Mouse (Mus musculus): ENCODE measurements around the gene Gm42417. TPM values are rescaled to one million over a fixed set of nuclear protein-coding genes. Genes with fewer than 3 reads are reported as not detected.

The Gm42417 gene
- polyA plus RNA-seq, 1 experiment from 2014 or later, result 0.69 TPM

DNA sequence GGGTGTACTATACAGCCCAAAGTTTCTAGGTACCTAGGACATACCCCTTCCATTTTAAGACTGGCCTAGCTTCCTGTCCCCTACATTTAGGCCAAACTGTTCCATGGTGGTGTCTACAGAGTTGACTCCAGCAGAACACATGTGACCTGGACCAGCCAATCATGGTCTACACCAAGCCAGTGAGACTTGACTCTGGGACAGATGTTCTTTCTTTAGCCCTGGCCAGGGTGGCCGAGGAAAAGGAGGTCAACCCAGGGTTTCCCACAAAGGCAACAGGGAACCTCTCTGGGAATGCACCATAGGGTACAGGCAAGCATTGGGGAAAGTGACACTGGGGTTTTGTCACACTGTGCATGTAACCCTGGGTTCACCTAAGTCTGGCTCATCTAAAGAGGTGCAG is 33.5 kb upstream of the Gm42417 start:
- no peak overlapping the region for H3K4me3 ChIP-seq
- 78% methylated on average over 1 of the region's 1 CpGs for WGBS
- no peaks in the 10 kb centered on the region for H3K36me3 ChIP-seq
- 0 out of 2 replicates have a peak overlapping the region, but pooled peaks have one; percentile 6 for H3K27ac ChIP-seq (replicated peaks)
- no peak for DNase-seq (ENCODE audit: low spot score)
- peaks cover 68% of the 10 kb centered on the region for H3K4me1 ChIP-seq
- no peaks in the 10 kb centered on the region for H3K27me3 ChIP-seq (ENCODE audit: low read depth, poor library complexity, severe bottlenecking)
- no peaks in the 10 kb centered on the region for H3K9me3 ChIP-seq (replicated peaks)

DNA sequence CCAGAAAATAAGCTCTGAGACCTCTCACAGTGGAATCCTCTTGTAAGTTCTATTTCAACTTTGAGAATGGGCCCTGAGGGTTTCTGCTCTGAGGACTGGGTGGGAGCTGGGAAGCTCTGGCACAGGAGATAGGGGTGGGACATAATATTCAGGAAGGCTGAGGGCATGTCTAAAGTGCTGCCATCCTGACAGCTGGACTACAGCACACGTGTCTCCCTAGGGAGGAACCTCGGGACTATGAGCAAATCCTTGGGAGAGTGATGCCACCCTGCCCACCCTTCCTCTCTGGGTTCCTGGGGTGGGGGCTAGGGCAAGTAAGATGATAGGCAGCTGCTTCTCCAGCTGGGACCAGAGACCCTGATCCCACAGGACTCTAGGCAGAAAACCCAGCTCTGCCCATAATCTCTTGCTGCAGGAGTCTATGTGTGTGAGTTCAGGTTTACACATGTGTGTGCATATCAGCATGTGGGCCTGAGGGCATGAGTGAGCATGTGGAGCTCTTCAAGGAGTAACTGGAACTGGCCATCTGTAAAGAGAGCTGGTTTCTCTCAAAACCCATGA is 33.0 kb upstream of the Gm42417 start:
- Histone ChIP-seq H3K4me3 (no peak overlapping the region), H3K36me3 (no peaks in the 10 kb centered on the region), H3K27ac (replicated peaks) (no peak overlapping the region), H3K27me3 (ENCODE audit: low read depth, poor library complexity, severe bottlenecking) (no peaks in the 10 kb centered on the region), H3K9me3 (replicated peaks) (no peaks in the 10 kb centered on the region), H3K4me1 (peaks cover 71% of the 10 kb centered on the region)
- no peak for DNase-seq (ENCODE audit: low spot score)
- WGBS, result 89% methylated on average over 2 of the region's 2 CpGs

DNA sequence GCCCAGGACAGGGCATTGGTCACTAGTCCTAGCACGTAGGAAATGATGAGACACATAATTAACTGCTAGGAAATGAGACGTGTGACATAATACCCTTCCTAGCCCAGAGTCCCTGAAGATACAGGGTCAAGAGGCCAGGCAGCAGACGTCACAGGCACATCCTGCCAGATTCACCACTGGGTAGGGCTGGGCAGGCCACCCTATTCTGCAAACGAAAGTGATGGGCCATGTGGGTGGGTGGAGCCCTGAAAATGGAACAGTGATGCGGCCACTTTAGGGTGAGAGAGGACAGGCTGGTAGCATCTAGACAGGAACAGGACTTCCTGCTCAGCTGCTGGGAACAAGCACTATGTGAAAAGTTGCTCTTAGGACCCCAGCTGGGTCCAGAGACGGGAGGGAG is 32.4 kb upstream of the Gm42417 start:
- peaks cover 71% of the 10 kb centered on the region for H3K4me1 ChIP-seq
- no peak for DNase-seq (ENCODE audit: low spot score)
- H3K27ac ChIP-seq (replicated peaks), result no peak overlapping the region
- no peaks in the 10 kb centered on the region for H3K36me3 ChIP-seq
- 61% methylated on average over 6 of the region's 6 CpGs for WGBS
- no peaks in the 10 kb centered on the region for H3K9me3 ChIP-seq (replicated peaks)
- no peaks in the 10 kb centered on the region for H3K27me3 ChIP-seq (ENCODE audit: low read depth, poor library complexity, severe bottlenecking)
- no peak overlapping the region for H3K4me3 ChIP-seq

DNA sequence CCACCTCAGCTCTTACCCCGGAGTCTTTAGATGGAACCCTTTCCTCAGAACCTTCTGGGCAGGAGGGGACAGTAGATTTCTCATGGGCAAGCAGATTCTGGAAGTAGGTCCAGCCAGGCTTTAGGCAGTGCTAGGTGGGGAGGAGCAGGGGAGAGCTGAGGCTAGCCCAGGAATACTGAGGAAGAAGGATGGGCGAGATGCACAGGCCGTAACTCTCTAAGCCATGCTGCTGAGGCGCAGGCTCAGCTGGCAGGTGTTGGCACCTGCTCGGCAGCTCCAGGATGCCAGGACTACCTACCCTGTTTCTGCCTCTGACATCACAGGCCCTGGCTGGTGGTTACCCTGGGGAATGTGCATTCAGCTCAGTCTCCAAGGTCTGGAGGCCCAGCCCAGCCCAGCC is 31.1 kb upstream of the Gm42417 start:
- Histone ChIP-seq H3K27me3 (ENCODE audit: low read depth, poor library complexity, severe bottlenecking) (no peaks in the 10 kb centered on the region), H3K27ac (replicated peaks) (no peak overlapping the region), H3K36me3 (no peaks in the 10 kb centered on the region), H3K4me1 (peaks cover 66% of the 10 kb centered on the region), H3K9me3 (replicated peaks) (no peaks in the 10 kb centered on the region), H3K4me3 (no peak overlapping the region)
- no peak for DNase-seq (ENCODE audit: low spot score)
- WGBS, result 90% methylated on average over 5 of the region's 5 CpGs

DNA sequence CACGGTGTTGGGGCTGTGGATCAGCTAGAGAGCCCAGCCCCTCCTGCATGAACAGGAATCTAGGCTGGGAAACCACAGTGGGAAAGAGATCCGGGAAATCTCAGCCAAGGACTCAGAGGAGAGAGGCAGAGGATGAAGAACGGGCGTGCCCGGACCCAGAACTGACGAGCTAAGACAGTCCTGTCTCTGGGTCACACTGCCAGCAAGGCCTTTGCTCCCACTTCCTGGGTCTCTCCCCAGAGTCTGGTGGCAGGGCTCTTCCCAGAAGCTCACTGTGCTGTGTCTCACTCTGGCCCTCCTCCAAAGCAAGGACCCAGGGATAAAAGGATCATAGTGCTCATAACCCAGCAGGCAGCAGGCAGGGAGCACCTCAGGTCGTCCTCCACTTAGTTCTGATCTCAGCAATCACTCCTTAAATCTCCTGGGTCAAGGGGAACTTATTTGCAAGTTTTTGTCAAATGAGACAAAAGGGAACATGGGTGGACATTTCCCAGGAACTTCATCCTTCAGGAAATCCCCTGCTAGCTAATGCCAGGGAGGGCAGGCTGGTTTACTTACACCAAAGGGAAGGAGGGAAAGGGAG is 30.6 kb upstream of the Gm42417 start:
- Histone ChIP-seq H3K27me3 (ENCODE audit: low read depth, poor library complexity, severe bottlenecking) (no peaks in the 10 kb centered on the region), H3K27ac (replicated peaks) (0 out of 2 replicates have a peak overlapping the region, but pooled peaks have one; percentile 55), H3K9me3 (replicated peaks) (no peaks in the 10 kb centered on the region), H3K4me1 (peaks cover 63% of the 10 kb centered on the region), H3K4me3 (no peak overlapping the region), H3K36me3 (no peaks in the 10 kb centered on the region)
- 55% methylated on average over 7 of the region's 7 CpGs for WGBS
- no peak for DNase-seq (ENCODE audit: low spot score)

DNA sequence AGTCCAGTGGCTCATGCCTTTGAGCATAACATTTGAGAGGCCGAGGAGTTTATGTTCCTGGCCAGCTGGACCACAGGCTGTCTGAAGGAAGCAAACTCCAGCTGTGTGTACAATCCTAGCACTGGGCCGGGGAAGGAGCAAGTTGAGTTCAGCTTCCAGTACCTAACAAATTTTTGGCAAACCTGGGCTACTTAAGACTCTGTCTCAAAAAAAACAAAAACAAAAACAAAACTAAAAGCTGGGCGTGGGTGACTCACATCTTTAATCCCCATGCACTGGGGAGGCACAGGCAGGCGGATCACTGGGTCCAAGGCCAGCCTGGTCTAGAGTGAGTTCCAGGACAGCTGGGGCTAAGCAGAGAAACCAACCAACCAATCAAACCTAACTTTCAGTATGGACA is 29.5 kb upstream of the Gm42417 start:
- Histone ChIP-seq H3K4me3 (no peak overlapping the region), H3K27ac (replicated peaks) (peak overlapping the region; percentile 42; the same call in 1 of the 2 replicates), H3K27me3 (ENCODE audit: low read depth, poor library complexity, severe bottlenecking) (no peaks in the 10 kb centered on the region), H3K4me1 (peaks cover 54% of the 10 kb centered on the region), H3K36me3 (no peaks in the 10 kb centered on the region), H3K9me3 (replicated peaks) (no peaks in the 10 kb centered on the region)
- no peak for DNase-seq (ENCODE audit: low spot score)
- 79% methylated on average over 4 of the region's 4 CpGs for WGBS

DNA sequence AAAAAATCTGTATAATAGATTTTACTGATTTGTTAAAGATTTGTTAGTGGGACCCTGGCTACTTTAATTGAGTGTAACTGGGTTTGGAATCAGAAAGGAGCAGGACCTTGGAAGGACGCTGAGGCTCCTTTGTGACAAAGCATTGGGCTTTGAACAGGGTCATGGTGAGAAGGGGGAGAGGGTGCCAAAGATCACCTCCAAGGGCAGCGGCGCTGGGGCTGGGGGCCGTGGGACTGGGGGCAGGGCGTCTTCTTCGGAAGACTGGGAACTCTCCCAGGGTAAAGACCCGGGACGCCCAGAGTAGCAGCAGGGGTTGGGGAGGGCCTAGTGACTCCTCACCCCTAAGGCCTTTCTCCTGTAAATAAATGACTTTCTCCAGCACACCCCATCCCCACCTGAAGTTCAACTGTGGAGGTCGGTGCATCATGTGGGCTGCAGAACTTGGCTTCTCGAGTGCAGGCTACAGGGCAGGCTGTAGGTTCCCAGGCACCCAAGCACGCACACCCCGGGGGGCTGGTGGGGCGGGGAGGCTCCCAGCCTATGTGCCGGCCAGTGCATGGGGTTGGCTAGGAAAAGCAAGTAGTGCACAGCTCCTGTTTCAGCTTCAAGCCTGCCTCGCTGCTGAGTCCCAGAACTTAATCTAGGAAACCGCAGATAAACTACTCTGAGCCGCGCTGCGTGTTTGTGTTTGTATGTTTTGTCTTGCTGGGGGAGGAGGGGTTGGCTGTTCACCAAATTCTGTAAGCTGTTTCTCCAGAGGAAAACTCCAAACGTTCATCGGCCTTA is 28.8 kb upstream of the Gm42417 start:
- H3K4me3 ChIP-seq, result no peak overlapping the region
- no peaks in the 10 kb centered on the region for H3K9me3 ChIP-seq (replicated peaks)
- 45% methylated on average over 21 of the region's 21 CpGs for WGBS
- H3K27me3 ChIP-seq (ENCODE audit: low read depth, poor library complexity, severe bottlenecking), result no peaks in the 10 kb centered on the region
- H3K27ac ChIP-seq (replicated peaks), result peak overlapping the region; percentile 69
- no peaks in the 10 kb centered on the region for H3K36me3 ChIP-seq
- DNase-seq (ENCODE audit: low spot score), result no peak
- H3K4me1 ChIP-seq, result peaks cover 57% of the 10 kb centered on the region

DNA sequence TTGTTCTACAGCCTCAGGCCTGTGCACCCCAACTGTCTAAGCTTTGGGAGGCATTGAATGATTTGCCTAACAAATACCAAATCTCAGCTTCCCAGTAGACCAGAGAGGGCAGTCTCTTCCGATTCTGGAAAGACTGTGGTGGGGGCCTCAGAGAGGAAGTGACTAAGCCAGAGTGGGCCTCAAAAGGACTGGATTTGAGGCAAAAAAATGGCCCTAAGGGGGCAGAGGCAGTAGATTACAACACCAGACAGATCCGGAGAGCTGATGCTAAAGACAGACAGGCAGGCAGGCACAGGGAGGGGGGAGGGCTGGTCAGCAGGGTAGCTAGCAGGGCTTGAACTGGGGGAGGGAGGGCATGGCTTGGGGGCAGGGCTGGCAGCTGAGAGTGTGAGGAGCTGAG is 27.2 kb upstream of the Gm42417 start:
- Histone ChIP-seq H3K4me3 (no peak overlapping the region), H3K9me3 (replicated peaks) (no peaks in the 10 kb centered on the region), H3K27me3 (ENCODE audit: low read depth, poor library complexity, severe bottlenecking) (no peaks in the 10 kb centered on the region), H3K27ac (replicated peaks) (peak overlapping the region; percentile 11), H3K4me1 (peaks cover 57% of the 10 kb centered on the region), H3K36me3 (no peaks in the 10 kb centered on the region)
- DNase-seq (ENCODE audit: low spot score), result no peak
- WGBS, result 8% methylated on average over 2 of the region's 2 CpGs

DNA sequence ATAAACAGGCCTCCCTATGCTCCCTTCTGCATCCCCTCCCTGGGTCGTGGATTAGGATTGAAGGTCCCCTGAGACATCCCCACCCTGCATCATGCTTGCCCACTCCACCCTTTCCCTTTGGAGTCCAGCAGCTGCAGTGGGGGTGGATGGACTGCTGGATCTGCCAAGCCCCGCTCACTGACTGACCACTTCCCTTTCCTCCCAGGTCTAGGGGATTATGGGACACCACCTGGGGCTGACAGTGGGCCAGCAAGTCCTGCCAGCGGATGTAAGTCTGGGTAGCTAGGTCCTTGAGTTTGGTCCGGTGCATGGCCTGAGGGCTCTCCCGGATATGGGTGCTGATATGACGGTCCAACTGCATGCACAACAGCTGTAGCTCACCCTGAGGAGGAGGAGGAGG is 24.9 kb upstream of the Gm42417 start:
- peaks cover 13% of the 10 kb centered on the region for H3K27me3 ChIP-seq (ENCODE audit: low read depth, poor library complexity, severe bottlenecking)
- H3K9me3 ChIP-seq (replicated peaks), result no peaks in the 10 kb centered on the region
- H3K4me1 ChIP-seq, result peaks cover 50% of the 10 kb centered on the region
- WGBS, result 85% methylated on average over 6 of the region's 6 CpGs
- no peak overlapping the region for H3K4me3 ChIP-seq
- H3K36me3 ChIP-seq, result no peaks in the 10 kb centered on the region
- H3K27ac ChIP-seq (replicated peaks), result peak overlapping the region; percentile 42
- no peak for DNase-seq (ENCODE audit: low spot score)

DNA sequence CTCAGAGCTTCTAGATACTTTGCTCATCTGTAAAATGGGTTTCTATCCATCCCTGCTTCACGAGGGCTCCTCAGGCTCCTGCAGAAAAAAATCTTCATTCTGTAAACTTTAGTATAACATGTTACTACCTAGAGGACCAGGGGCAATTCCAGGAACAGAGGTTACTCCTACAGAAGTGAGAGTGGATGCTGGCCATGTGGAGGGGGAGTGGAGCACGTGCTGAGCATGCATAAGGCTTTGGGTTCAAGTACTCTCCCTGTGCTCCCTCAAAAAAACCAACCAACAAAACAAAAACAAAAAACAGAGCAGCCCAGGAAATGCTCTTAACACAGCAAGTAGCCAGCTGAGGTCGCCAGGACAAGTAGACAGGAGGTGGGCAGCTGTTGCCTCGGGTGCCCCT is 24.4 kb upstream of the Gm42417 start:
- Histone ChIP-seq H3K4me3 (no peak overlapping the region), H3K36me3 (no peaks in the 10 kb centered on the region), H3K27me3 (ENCODE audit: low read depth, poor library complexity, severe bottlenecking) (peaks cover 17% of the 10 kb centered on the region), H3K4me1 (peaks cover 51% of the 10 kb centered on the region), H3K9me3 (replicated peaks) (no peaks in the 10 kb centered on the region), H3K27ac (replicated peaks) (no peak overlapping the region)
- WGBS, result 72% methylated on average over 4 of the region's 4 CpGs
- DNase-seq (ENCODE audit: low spot score), result no peak

DNA sequence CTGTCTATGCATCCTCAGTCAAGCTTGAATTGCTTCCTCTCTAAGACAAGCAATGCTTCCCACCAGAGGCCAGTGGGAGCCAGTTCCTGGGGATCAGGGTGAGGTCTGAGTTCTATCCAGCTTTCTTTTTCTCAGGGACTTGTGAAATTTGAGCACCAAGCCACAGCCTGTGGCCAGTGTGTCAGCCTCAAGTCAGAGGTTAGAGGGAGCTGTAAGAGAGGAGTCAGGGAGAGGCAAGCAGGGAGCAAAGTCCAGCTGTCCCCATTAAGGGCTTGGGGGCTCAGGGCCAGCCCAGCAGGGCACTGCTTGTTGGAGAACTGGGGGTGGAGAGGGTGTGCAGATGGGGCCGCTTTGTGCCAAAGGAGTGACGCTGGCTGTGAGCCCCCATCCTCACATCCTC is 24.0 kb upstream of the Gm42417 start:
- Histone ChIP-seq H3K36me3 (no peaks in the 10 kb centered on the region), H3K9me3 (replicated peaks) (no peaks in the 10 kb centered on the region), H3K27me3 (ENCODE audit: low read depth, poor library complexity, severe bottlenecking) (peaks cover 17% of the 10 kb centered on the region), H3K4me1 (peaks cover 51% of the 10 kb centered on the region), H3K4me3 (no peak overlapping the region), H3K27ac (replicated peaks) (0 out of 2 replicates have a peak overlapping the region, but pooled peaks have one; percentile 10)
- DNase-seq (ENCODE audit: low spot score), result no peak
- WGBS, result 72% methylated on average over 2 of the region's 2 CpGs

DNA sequence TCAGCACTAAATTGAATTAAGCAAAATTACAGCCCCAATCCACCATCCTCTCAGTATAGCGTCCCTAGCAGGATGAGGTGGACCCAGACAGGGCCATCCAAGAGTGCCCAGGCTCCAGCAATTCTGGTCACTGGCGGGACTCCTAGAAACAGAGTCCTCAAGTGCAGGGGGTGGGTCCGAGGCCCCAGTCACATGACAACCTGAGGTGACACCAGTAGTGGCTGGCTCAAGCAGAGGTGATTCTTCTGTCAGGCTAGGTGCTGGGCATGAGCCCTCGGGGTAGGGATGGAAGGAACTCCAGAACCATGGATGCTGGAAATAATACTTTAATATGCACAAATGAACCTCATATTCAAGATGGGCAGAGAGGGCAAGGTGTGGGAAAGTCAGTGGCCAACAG is 23.2 kb upstream of the Gm42417 start:
- H3K27ac ChIP-seq (replicated peaks), result no peak overlapping the region
- 65% methylated on average over 4 of the region's 4 CpGs for WGBS
- H3K4me1 ChIP-seq, result peaks cover 45% of the 10 kb centered on the region
- H3K27me3 ChIP-seq (ENCODE audit: low read depth, poor library complexity, severe bottlenecking), result peaks cover 17% of the 10 kb centered on the region
- H3K4me3 ChIP-seq, result no peak overlapping the region
- no peaks in the 10 kb centered on the region for H3K9me3 ChIP-seq (replicated peaks)
- DNase-seq (ENCODE audit: low spot score), result no peak
- H3K36me3 ChIP-seq, result no peaks in the 10 kb centered on the region

DNA sequence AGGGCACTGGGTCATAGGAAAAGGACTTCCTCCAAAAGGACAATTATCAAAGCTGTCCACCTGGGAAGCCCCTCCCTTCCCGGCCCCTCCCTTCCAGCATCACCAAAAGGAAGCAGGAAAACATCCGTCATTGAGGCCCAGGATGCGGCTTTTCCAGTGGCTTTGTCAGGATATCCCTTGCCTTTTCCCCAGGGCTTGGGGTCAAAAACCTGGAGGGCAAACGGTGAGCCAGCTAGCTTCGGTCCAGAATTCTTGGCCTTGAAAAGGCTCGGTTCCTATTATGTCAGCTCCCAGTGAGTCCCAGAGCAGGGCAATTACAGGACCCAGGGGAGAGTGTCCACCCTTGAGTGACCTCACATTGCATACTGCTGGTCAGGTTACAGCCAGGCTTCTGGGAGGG is 21.7 kb upstream of the Gm42417 start:
- H3K4me3 ChIP-seq, result no peak overlapping the region
- no peak overlapping the region for H3K27ac ChIP-seq (replicated peaks)
- H3K4me1 ChIP-seq, result peaks cover 35% of the 10 kb centered on the region
- H3K36me3 ChIP-seq, result no peaks in the 10 kb centered on the region
- WGBS, result 64% methylated on average over 6 of the region's 6 CpGs
- no peak for DNase-seq (ENCODE audit: low spot score)
- H3K9me3 ChIP-seq (replicated peaks), result no peaks in the 10 kb centered on the region
- peaks cover 17% of the 10 kb centered on the region for H3K27me3 ChIP-seq (ENCODE audit: low read depth, poor library complexity, severe bottlenecking)
